Mouse (Mus musculus) kidney, postnatal 10 days (tissue): ENCODE data around the gene Gm20695.
"Not testable (repeated sequence)": the region's sequence is repeated elsewhere in the genome, so short reads cannot be mapped to it uniquely, and the experiment has no call there.

ENCODE experiments used
- DNase-seq: peaks from one replicate; pipeline ENCODE4 v3.0.0; 2021; ENCODE audit warnings: mixed read lengths

Gm20695 gene

DNA sequence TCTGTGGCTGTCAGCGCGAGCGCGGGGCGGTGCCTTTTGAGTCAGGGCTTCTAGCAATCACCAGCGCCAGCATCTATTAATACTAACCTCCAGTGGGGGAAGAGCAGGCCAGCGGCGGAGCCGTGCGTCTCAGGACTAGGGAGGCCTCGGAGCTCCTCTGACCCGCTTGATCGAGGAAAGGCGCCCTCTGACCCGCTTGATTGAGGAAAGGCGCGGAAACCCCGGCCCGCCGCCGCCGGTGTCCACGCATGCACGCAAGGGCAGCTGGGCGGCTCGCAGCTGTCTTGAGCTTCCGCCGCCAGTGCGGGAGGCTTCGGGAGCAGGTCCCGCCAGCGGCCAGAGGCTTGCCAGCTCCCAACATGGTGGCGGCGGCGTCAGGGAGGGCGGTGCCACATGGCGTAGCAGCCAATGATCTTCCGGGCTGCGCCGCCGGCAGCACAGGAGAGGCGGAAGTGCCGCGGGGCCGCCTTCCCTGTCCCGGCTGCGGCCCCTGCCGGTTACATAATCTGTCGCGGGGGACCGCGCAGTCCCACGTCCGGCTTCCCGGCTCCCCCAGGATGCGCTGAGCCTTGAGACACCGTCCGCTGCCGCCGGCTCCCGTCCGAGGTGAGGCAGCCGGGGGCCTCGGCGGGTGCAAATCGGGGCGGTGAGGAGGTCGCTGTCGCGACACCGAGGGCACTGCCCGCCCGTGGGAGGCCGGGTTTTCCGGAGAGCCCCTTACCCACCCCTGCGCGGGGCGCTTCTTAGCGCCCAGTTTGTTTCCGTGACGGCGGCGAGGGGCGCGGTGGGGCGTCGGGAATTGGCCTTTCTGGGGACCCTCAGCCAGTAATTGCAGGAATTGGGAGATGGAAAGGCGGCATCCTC is at the start of gene Gm20695, which contains the start of gene Zfp597:
Gene Gm20695 (plus strand): TSS at position 448 of the 864 bp plus-strand sequence.
Gene Zfp597 (minus strand): TSS at position 361 of the 864 bp plus-strand sequence.
- peak; percentile 97 for DNase-seq

DNA sequence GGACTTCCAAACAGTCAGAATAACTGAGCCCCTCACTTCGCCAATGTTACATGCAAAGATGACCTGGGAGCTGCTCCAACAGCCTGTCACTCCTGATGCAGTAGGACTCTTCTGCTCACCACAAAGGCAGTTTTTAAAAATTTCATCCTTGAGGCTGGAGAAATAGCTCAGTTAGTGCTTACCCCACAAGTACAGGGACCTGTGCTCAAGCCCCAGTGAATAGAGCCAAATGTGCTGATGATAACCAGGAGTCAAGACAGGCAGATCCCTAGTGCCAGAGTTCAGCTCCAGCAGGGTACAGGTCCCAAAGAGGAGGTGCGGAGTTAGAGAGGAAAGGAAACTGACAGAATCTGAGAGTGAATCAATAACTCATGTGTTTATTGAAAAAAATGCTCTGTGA is 49.0 kb upstream of the Gm20695 start:
- no peak for DNase-seq

DNA sequence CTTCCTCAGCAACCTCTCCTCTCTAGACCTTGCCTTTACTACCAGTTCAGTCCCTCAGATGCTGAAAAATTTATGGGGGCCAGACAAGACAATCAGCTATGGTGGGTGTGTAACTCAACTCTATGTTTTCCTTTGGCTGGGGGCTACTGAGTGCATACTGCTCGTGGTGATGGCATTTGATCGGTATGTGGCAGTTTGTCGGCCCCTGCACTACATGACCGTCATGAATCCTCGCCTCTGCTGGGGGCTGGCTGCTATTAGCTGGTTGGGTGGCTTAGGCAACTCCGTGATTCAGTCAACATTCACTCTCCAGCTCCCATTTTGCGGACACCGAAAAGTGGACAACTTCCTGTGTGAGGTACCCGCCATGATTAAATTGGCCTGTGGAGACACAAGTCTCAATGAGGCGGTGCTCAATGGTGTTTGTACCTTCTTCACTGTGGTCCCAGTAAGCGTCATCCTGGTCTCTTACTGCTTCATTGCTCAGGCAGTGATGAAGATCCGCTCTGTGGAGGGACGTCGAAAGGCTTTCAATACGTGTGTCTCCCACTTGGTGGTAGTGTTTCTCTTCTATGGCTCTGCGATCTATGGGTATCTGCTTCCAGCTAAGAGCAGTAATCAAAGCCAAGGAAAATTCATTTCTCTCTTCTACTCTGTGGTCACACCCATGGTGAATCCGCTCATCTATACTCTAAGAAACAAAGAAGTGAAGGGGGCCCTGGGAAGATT is 45.1 kb upstream of the Gm20695 start:
- DNase-seq = peak; percentile 51

DNA sequence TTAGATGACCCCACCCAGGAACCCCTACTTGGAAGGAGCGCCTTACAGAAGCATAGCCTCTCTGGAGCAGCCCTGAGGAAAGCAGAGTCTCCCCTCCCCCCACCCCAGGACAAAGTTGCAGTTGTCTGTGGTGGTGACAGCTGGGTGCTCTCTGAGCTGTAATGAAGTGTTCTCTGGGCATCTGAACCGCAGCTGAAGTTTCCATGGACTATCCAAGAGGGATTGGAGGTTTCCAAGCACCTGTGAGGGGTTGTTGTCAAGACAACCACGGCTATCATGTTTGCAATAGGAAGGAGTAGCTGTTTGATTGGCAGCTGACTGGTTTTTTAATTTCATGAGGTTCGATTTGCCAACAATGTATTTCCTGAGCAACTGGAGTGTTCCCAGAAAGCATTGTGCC is 41.5 kb upstream of the Gm20695 start:
- DNase-seq = no peak

DNA sequence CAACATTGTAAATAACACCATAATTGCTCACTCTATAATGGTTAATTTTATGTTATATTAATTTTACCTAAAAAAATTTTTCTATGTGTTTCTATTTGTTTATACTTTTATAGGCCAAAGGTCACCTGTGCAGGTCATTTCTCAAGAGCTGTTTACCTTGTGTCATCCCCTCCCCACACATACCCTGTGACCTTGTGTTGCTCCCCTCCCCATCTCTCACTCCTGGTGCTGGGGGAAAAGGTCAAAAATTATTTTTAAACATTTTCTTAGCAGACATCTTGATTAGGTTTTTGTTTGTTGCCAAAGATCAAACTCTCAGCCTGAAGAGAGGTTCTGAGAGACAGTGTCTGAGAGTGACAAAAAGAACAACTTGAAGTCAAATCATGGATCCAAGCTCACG is 40.7 kb upstream of the Gm20695 start:
- DNase-seq = no peak

DNA sequence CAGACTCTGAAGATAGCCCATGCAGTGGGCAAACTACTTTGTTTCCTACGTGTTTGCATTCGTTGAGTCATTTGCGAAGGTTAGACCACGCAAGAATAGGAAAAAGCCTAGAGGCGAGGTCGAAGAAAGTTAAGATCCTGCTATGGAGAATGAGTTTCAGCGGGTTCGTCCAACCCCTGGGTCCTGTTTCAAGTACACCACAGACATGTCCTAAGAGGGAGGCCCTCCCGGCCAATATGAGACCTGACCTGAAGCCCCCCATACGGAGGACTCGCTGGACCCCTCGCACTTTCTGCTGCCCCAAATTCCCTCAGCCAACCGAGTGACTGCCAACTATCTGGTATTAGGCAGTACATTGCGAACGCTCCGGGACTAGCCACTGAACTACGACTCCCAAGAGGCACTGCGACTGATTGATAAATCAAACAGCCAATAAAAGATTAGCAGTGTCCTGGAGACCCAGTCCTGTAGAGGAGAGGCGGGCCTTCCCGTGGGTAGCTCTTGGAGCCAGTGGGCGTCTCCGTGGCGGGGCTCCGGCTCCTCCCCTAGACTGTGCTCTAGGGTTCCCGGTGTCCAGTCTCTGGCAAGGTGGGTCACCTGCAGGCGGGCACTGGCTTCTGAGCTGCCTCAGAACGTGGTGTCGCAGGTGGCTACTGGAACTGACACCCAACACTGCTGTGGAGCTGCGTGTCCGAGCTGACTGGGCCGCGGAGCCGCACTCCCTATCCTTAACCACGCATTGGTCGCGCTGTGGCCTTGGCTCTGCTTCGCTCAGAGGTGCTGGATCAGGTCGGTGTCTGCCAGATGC is 37.5 kb upstream of the Gm20695 start, which contains the start of gene Zfp174:
Gene Zfp174 (plus strand): TSS at position 558 of the 808 bp plus-strand sequence.
- peak; percentile 95 for DNase-seq

DNA sequence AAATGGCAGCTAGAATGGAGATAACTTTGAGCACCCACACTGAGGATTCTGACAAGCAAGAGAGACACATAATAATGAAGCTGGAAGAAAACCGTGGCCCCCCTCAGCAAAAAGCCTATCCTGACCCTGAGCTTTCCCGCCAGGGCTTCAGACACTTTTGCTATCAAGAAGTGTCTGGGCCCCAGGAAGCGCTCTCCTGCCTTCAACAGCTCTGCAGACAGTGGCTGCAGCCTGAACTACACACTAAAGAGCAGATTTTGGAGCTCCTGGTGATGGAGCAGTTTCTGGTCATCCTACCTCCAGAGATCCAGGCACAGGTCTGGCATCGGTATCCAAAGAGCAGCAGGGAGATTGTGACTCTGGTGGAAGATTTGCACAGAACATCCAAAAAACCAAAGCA is 36.6 kb upstream of the Gm20695 start:
- peak; percentile 17 for DNase-seq

DNA sequence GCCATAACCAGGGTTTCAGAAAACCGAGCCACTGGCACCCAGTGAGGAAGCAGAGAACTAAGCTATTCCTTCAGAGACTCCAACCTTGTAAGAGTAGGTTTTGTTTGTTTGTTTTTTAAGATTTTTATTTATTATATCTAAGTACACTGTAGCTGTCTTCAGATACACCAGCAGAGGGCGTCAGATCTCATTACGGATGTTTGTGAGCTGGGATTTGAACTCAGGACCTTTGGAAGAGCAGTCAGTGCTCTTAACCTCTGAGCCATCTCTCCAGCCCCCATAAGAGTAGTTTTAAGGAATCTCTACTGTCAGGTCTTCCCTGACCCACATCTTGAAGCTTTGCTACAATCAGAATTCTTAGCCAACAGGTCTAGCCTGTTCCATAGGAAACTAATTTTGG is 36.0 kb upstream of the Gm20695 start:
- DNase-seq = no peak

DNA sequence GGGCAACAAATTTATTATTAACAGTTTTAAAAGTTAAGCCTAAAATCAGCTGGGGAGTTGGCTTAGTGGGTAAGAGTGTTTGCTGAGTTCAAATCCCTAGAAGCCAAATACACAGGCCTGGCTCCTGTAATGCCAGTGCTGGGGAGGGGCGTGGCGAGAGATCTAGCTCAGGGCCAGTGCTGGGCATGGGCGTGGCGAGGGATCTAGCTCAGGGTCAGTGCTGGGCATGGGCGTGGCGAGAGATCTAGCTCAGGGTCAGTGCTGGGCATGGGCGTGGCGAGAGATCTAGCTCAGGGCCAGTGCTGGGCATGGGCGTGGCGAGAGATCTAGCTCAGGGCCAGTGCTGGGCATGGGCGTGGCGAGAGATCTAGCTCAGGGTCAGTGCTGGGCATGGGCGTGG is 33.1 kb upstream of the Gm20695 start:
- DNase-seq = not testable (repeated sequence)

DNA sequence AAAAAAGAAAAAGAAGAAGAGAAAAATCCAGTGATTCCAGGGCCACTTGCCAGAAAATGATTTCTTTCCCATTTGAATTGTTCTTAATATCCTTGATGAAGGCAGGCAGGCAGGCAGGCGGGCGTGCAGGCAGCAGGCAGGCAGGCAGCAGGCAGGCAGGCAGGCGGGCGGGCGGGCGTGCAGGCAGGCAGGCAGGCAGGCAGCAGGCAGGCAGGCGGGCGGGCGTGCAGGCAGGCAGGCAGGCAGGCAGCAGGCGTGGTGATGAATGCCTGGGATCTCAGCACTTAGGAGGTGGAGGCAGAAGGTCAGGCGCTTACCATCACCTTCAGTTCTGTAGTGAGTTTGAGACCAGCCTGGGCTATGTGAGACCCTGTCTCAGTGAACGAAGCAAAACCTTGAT is 31.9 kb upstream of the Gm20695 start:
- DNase-seq = no peak

DNA sequence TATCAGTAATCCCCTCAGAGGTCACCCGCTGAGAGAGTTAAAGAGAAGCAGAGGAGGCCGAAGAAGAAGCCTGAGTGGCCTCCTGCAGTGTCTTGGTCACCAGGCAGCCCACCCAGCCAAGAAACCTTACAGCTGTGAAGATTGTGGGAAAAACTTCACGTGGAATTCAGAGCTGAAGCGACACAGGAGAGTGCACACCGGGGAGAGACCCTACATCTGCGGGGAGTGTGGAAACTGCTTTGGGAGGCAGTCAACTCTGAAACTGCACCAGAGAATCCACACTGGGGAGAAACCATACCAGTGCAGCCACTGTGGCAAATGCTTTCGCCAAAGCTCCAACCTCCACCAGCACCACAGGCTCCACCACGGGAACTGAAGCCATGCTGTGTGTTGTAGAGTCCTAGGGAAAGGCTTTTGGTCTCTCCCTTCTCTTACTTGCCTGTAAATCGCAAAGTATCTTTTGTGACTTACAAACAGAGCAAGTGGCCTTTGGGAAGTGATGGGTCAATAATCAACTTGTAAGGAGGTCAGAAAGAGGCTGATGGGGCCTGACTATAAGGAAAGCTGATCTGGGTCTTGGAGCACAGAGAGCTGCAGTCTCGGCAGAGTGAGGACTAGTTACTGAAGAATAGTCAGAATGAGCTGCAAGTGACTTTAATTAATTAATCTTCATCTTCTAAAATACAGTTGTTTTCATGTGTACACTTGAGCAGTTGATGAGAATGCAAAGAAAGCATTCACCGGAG is 29.8 kb upstream of the Gm20695 start:
- DNase-seq = no peak

DNA sequence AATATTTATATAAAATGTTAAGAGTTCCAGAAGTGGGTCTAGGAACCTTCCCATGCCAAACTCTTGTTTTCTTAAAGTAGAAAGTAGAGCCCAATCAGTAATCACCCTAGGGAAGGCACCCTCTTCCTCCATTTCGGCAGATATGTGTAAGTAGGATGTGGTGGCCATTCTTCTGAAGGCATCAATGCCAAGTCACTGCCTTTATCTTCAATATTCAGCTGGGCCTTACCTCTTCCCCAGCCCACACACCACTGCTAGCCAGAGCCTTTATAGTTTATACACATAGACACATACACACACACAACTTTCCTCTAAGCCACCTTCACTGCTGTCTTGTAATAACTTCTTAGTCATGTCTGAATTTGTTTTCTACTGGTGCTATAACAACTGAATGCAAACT is 28.7 kb upstream of the Gm20695 start:
- DNase-seq = no peak

DNA sequence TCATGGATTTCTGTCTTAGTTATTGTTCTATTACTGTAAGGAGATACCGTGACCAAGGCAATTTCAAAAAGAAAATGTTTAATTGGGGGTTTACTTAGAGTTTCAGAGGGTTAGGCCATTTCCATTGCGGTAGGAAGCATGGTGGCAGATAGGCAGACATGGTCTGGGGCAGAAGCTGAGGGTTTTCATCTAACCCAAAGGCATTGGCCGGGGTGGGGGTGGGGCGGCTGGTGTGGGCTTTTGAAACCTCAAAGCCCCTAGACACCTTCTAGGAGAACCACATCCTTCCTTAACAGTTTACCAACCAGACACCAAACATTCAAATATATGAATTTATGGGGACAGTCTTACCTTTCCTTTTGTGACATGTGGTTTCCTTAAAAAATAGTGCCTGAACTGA is 25.2 kb upstream of the Gm20695 start:
- no peak for DNase-seq

DNA sequence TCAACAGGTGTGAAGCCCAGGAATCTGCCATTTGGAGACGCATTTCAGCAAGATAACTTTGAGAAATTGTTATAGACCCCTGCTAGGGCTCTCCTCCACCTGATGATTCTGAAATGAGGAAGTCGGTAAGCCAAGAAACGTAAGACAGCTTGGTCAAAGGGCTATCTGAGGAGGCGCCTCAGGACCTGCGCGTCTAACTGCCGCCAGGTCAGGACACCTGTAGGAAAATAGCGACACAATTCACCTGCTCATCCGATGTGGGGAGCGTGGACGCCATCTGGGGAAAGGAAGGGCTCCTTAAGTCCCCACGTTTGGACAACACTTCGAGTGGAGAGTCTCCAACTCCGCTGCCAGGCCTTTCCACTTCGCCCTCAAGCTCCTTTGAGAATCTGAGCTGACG is 12.6 kb upstream of the Gm20695 start:
- no peak for DNase-seq

DNA sequence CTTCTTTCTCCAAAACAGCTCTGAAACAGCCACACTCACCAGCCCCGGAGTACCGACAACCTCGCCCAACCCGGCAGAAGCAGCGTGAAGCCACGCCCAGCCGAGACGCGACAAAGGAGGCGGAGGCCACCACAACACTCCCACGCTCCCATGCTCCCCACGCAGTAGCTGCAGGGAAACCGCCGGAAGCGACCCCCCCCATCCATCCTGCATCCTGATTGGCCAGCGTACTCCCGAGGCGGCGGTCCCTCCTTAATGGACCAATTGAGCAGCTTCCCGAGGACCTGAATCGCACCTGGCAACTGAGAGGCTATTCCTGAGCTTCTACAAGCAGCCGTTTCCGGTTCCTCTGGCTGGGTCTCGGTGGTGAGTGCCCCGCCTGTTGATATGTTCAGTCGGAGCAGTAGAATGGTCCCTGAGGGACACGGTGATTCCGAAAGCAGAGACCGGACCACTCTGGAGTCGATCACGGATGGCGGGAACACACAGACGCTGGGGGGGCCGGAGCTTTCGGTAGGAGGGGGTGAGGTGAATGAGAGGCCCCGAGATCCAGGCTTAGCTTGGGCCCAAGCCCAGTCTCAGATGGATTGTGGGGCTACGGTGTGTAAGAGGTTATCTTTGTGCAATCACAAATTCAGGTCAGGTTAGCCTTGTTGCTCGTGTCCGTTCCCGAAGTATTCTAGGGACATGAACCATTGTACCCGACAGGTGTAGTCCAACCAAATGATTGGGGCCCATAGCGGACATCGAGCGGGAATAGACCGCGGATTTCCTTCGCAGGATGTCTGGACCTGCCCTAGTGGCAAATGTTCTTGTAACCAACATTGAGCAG is 12.0 kb upstream of the Gm20695 start, which contains the start of gene Naa60:
Gene Naa60 (plus strand): TSS at position 160 of the 832 bp plus-strand sequence.
- DNase-seq = peak; percentile 96

DNA sequence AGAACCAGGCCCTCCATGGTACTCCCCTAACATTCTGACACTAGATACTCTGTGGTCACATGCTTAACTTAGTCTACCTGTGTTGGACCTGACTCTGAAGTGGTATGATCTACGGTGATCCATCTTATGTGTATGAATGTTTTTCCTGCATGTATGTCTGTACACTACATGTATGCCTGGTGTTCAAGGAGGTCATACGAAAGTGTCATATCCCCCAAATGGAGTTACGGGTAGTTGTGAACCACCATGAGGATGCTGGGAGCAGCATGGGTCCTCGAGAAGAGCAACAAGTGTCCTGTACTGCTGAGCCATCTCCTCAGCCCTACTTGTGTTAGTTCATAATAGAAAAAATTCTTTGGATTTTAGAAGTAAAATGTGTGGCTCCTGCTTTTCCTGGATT is 8.1 kb upstream of the Gm20695 start:
- no peak for DNase-seq

DNA sequence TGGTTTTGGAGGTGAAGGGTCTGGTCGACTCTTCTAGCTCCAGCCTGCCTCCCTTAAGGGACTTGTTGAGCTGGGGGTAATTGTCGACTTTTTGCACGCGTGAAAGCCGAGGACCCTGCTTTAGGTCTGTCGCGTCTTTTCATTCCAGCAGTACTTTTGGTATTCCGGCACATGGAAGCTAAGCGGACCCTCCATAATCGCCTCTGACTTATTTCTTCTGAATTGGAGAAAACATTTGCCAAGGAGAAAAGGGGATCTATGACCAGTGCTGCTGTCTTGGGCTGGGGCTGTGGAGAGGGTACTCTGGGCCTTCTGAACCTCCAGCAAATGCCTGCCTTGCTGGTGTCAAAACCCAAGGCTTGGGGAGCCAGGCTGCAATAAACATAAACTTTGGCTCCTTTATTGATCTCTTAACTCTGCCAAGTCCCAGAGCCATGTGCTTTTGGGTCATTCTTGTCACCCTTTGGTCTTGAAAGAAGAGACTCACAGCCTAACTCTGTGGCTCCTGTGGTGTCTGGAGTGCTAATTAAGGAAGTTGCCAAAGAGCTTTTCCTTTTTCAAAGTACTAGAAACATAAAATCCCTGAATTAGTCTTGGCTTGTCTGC is 720 bp downstream of the Gm20695 start:
- DNase-seq = no peak

DNA sequence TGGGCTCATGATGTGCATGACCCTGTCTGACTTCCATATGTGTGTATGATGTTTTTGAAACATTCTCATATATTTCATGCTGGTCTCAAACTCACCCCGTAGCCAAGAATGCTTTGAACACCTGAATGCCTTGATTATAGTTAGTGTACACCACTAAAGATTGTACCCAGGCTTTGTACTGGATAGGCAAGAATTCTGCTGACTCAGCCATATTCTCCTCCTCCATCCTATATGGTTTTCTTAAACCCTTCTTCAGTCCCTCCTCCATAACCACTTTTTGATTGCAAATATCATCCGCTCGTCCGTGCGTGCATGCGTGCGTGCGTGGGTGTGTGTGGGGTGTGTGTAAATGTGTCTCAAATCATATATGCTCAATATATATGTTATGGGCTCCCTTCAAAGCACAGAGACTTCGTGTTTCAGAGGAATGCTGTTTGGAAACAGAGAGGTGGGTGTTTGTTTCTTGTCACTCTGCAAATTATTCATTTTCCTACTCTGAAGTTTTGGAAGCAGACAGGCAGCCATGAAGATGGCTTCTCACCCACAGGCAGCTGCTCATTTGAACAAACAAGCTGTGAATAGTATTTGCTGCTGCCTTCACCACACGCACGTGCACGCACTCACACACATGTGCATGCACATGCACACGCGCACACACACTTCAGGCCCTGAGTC is 7.3 kb downstream of the Gm20695 start:
- DNase-seq = no peak

DNA sequence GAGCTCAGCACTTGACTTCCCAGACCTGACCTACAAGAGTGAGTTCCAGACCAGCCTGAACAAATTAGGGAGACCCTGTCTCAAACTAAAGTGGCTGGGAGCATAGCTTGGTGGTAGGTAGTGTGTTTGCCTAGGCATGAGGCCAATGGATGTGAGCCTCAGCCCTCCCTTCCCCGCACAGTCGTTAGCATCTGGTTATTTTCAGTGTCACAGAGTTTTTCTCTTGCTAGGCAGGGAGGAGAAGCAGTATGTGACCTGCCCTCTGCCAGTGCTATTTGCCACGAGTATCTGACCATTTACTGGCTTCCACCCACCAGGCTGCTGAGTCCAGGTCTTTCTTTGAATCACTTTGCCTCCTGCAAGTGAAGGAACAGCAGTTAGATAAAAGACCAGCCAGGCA is 9.3 kb downstream of the Gm20695 start:
- DNase-seq = no peak

DNA sequence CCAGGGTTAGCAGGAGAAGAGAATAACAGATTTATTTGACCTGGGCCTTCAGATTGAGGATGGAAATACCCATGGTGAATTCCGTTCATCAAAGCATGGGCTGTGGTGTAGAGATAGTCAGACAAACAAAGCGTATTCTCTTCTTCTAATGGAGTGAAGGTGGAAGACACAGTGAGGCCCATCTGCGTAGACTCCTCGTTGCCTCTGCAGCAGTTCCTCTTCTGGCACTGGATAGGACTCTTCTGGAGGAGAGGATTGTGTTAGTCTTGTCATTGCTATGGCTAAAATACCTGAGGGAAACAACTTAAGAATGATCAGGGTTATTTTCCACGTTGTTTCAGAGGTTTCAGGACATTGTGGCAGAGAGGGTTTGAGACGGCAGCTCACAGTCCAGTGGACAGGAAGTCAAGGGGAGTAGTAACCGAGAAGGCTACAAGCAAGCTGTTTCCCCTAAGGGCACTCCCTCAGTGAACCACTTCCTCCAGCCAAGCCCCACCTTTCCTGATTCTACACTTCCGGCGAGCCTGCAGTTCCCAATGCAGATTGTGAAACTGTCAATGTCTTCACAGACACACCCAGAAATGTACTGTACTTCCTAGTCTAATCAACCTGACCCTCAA is 10.8 kb downstream of the Gm20695 start:
- peak; percentile 45 for DNase-seq
